Mouse (Mus musculus): ENCODE measurements at regions not wholly inside any gene's neighbourhood (a gene's known extent, or its start where the extent isn't known, plus 50 kb on each side); places are given as distances from the start of the nearest gene placed in this dataset.

GRCm38 (mm10) chr4:87611116-87611515, 380.8 kb upstream of the Slc24a2 start:
- no peak overlapping the region for H3ac ChIP-seq (ENCODE audit: control insufficient read depth, insufficient read length, low read depth)
- H3K4me3 ChIP-seq (ENCODE audit: insufficient read depth, poor library complexity, severe bottlenecking): no peak overlapping the region
- no peaks in the 10 kb centered on the region for H3K27me3 ChIP-seq (ENCODE audit: control insufficient read depth, insufficient read depth, insufficient read length)
- no peaks in the 10 kb centered on the region for H3K79me3 ChIP-seq (ENCODE audit: low read depth)
- no peaks in the 10 kb centered on the region for H3K36me3 ChIP-seq (ENCODE audit: control insufficient read depth, insufficient read depth)
- TF ChIP-seq MYOG (IDR thresholded peaks at IDR 0.05; ENCODE audit: control insufficient read depth, extremely low read depth, insufficient read length) (no peak), FOSL1 (IDR thresholded peaks at IDR 0.05; ENCODE audit: insufficient read depth, low read length, poor library complexity, severe bottlenecking) (no peak), CTCF (IDR thresholded peaks at IDR 0.05; ENCODE audit: control insufficient read depth, insufficient read depth, insufficient read length) (no peak), MYOD1 (IDR thresholded peaks at IDR 0.05; ENCODE audit: control insufficient read depth, insufficient read length, low read depth) (no peak), MAX (IDR thresholded peaks at IDR 0.05) (no peak), USF1 (IDR thresholded peaks at IDR 0.05; ENCODE audit: low read depth) (no peak), CEBPB (IDR thresholded peaks at IDR 0.05; ENCODE audit: low read depth) (no peak)
- no peaks in the 10 kb centered on the region for H3K79me2 ChIP-seq (ENCODE audit: control insufficient read depth, insufficient read depth)

DNA sequence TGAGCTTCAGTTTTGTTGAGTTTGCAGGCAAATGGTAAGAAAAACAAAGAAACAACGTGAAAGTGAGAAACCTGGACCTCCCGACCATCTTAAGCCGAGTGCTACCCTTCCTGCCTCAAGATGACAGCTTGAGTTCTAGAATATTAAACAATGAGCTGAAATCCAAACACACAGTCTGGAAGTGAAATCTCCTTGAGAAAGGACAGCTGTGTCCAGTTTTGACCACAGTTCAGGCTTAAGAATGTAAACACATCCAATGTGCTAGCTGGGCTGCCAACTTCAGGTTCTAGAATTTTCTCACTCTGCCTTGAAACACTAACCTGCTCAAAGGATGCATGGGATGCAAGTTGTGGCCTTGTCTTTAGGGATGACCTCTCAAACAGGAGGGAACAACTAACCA, 363.4 kb upstream of the Slc24a2 start:
- no peaks in the 10 kb centered on the region for H3K36me3 ChIP-seq (ENCODE audit: control insufficient read depth, insufficient read depth)
- no peaks in the 10 kb centered on the region for H3K27me3 ChIP-seq (ENCODE audit: control insufficient read depth, insufficient read depth, insufficient read length)
- TF ChIP-seq USF1 (IDR thresholded peaks at IDR 0.05; ENCODE audit: low read depth) (no peak), FOSL1 (IDR thresholded peaks at IDR 0.05; ENCODE audit: insufficient read depth, low read length, poor library complexity, severe bottlenecking) (no peak), MYOD1 (IDR thresholded peaks at IDR 0.05; ENCODE audit: control insufficient read depth, insufficient read length, low read depth) (no peak), CTCF (IDR thresholded peaks at IDR 0.05; ENCODE audit: control insufficient read depth, insufficient read depth, insufficient read length) (no peak), MAX (IDR thresholded peaks at IDR 0.05) (no peak), MYOG (IDR thresholded peaks at IDR 0.05; ENCODE audit: control insufficient read depth, extremely low read depth, insufficient read length) (no peak), CEBPB (IDR thresholded peaks at IDR 0.05; ENCODE audit: low read depth) (no peak)
- no peak overlapping the region for H3ac ChIP-seq (ENCODE audit: control insufficient read depth, insufficient read length, low read depth)
- H3K79me3 ChIP-seq (ENCODE audit: low read depth): no peaks in the 10 kb centered on the region
- H3K4me3 ChIP-seq (ENCODE audit: insufficient read depth, poor library complexity, severe bottlenecking): no peak overlapping the region
- H3K79me2 ChIP-seq (ENCODE audit: control insufficient read depth, insufficient read depth): no peaks in the 10 kb centered on the region

DNA sequence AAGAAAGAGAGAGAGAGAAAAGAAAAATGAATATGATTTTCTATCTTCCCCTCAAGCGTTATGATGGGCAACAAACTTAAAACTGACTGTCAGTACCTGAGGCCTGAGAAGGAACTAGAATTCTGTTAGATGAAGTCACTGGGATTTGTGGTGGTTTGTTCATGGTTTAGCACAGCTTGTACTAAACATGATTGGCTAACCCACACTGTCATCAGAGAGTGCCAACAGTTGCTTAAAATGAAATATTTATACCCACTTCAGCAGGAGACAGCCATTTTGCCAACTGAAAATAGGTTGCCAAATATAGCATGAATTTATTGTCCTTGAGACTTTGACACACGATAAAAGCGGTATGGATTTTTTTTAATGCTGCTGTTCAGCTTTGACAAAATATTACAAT, 360.5 kb upstream of the Slc24a2 start:
- no peak overlapping the region for H3ac ChIP-seq (ENCODE audit: control insufficient read depth, insufficient read length, low read depth)
- no peaks in the 10 kb centered on the region for H3K79me3 ChIP-seq (ENCODE audit: low read depth)
- H3K36me3 ChIP-seq (ENCODE audit: control insufficient read depth, insufficient read depth): no peaks in the 10 kb centered on the region
- TF ChIP-seq CTCF (IDR thresholded peaks at IDR 0.05; ENCODE audit: control insufficient read depth, insufficient read depth, insufficient read length) (no peak), USF1 (IDR thresholded peaks at IDR 0.05; ENCODE audit: low read depth) (no peak), FOSL1 (IDR thresholded peaks at IDR 0.05; ENCODE audit: insufficient read depth, low read length, poor library complexity, severe bottlenecking) (no peak), MAX (IDR thresholded peaks at IDR 0.05) (no peak), MYOD1 (IDR thresholded peaks at IDR 0.05; ENCODE audit: control insufficient read depth, insufficient read length, low read depth) (no peak), CEBPB (IDR thresholded peaks at IDR 0.05; ENCODE audit: low read depth) (no peak), MYOG (IDR thresholded peaks at IDR 0.05; ENCODE audit: control insufficient read depth, extremely low read depth, insufficient read length) (no peak)
- no peaks in the 10 kb centered on the region for H3K27me3 ChIP-seq (ENCODE audit: control insufficient read depth, insufficient read depth, insufficient read length)
- no peak overlapping the region for H3K4me3 ChIP-seq (ENCODE audit: insufficient read depth, poor library complexity, severe bottlenecking)
- no peaks in the 10 kb centered on the region for H3K79me2 ChIP-seq (ENCODE audit: control insufficient read depth, insufficient read depth)

- Histone ChIP-seq H3K27me3 (ENCODE audit: control insufficient read depth, insufficient read depth, insufficient read length) (no peaks in the 10 kb centered on the region), H3K79me3 (ENCODE audit: low read depth) (no peaks in the 10 kb centered on the region), H3ac (ENCODE audit: control insufficient read depth, insufficient read length, low read depth) (no peak overlapping the region), H3K4me3 (ENCODE audit: insufficient read depth, poor library complexity, severe bottlenecking) (no peak overlapping the region), H3K36me3 (ENCODE audit: control insufficient read depth, insufficient read depth) (no peaks in the 10 kb centered on the region), H3K79me2 (ENCODE audit: control insufficient read depth, insufficient read depth) (no peaks in the 10 kb centered on the region)
- TF ChIP-seq USF1 (IDR thresholded peaks at IDR 0.05; ENCODE audit: low read depth): no peak
- no peak for TF ChIP-seq MYOD1 (IDR thresholded peaks at IDR 0.05; ENCODE audit: control insufficient read depth, insufficient read length, low read depth)
- TF ChIP-seq CTCF (IDR thresholded peaks at IDR 0.05; ENCODE audit: control insufficient read depth, insufficient read depth, insufficient read length): no peak
- TF ChIP-seq CEBPB (IDR thresholded peaks at IDR 0.05; ENCODE audit: low read depth): no peak
- TF ChIP-seq MYOG (IDR thresholded peaks at IDR 0.05; ENCODE audit: control insufficient read depth, extremely low read depth, insufficient read length): no peak
- TF ChIP-seq FOSL1 (IDR thresholded peaks at IDR 0.05; ENCODE audit: insufficient read depth, low read length, poor library complexity, severe bottlenecking): no peak
- no peak for TF ChIP-seq MAX (IDR thresholded peaks at IDR 0.05)
Measured at GRCm38 (mm10) chr4:87578164-87578563, 347.9 kb upstream of the Slc24a2 start.

DNA sequence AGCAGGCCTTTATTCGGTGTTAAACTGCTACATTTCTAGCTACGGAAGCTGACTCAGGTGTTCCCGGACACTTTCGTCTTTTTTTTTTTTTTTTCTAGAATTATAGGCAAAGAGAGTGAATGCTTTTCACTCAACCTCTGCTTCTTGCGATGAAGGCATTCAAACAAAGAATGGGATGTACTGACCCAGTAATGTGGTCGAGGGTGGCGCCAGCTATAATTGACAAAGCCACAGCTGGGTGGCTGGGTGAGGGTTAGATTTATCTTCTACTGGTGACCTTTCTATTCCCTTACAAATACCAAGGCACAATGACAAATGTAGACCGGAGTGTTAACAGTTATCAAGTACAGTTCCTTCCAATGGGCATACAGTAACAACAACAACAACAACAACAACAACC, 340.7 kb upstream of the Slc24a2 start:
- Histone ChIP-seq H3K36me3 (ENCODE audit: control insufficient read depth, insufficient read depth) (no peaks in the 10 kb centered on the region), H3K27me3 (ENCODE audit: control insufficient read depth, insufficient read depth, insufficient read length) (no peaks in the 10 kb centered on the region), H3K79me2 (ENCODE audit: control insufficient read depth, insufficient read depth) (no peaks in the 10 kb centered on the region), H3K79me3 (ENCODE audit: low read depth) (no peaks in the 10 kb centered on the region), H3K4me3 (ENCODE audit: insufficient read depth, poor library complexity, severe bottlenecking) (no peak overlapping the region), H3ac (ENCODE audit: control insufficient read depth, insufficient read length, low read depth) (no peak overlapping the region)
- TF ChIP-seq MAX (IDR thresholded peaks at IDR 0.05): no peak
- TF ChIP-seq CTCF (IDR thresholded peaks at IDR 0.05; ENCODE audit: control insufficient read depth, insufficient read depth, insufficient read length): no peak
- TF ChIP-seq MYOG (IDR thresholded peaks at IDR 0.05; ENCODE audit: control insufficient read depth, extremely low read depth, insufficient read length): no peak
- TF ChIP-seq MYOD1 (IDR thresholded peaks at IDR 0.05; ENCODE audit: control insufficient read depth, insufficient read length, low read depth): no peak
- no peak for TF ChIP-seq CEBPB (IDR thresholded peaks at IDR 0.05; ENCODE audit: low read depth)
- no peak for TF ChIP-seq FOSL1 (IDR thresholded peaks at IDR 0.05; ENCODE audit: insufficient read depth, low read length, poor library complexity, severe bottlenecking)
- TF ChIP-seq USF1 (IDR thresholded peaks at IDR 0.05; ENCODE audit: low read depth): no peak

GRCm38 (mm10) chr4:87570470-87570891, 340.2 kb upstream of the Slc24a2 start:
- no peak overlapping the region for H3ac ChIP-seq (ENCODE audit: control insufficient read depth, insufficient read length, low read depth)
- TF ChIP-seq CTCF (IDR thresholded peaks at IDR 0.05; ENCODE audit: control insufficient read depth, insufficient read depth, insufficient read length) (no peak), FOSL1 (IDR thresholded peaks at IDR 0.05; ENCODE audit: insufficient read depth, low read length, poor library complexity, severe bottlenecking) (no peak), MAX (IDR thresholded peaks at IDR 0.05) (no peak), MYOG (IDR thresholded peaks at IDR 0.05; ENCODE audit: control insufficient read depth, extremely low read depth, insufficient read length) (no peak), MYOD1 (IDR thresholded peaks at IDR 0.05; ENCODE audit: control insufficient read depth, insufficient read length, low read depth) (no peak), CEBPB (IDR thresholded peaks at IDR 0.05; ENCODE audit: low read depth) (no peak), USF1 (IDR thresholded peaks at IDR 0.05; ENCODE audit: low read depth) (no peak)
- H3K79me3 ChIP-seq (ENCODE audit: low read depth): no peaks in the 10 kb centered on the region
- H3K36me3 ChIP-seq (ENCODE audit: control insufficient read depth, insufficient read depth): no peaks in the 10 kb centered on the region
- H3K4me3 ChIP-seq (ENCODE audit: insufficient read depth, poor library complexity, severe bottlenecking): no peak overlapping the region
- H3K27me3 ChIP-seq (ENCODE audit: control insufficient read depth, insufficient read depth, insufficient read length): no peaks in the 10 kb centered on the region
- no peaks in the 10 kb centered on the region for H3K79me2 ChIP-seq (ENCODE audit: control insufficient read depth, insufficient read depth)
